Mouse (Mus musculus) CH12.LX (cell line): ENCODE results near the gene Ugt1a6a.

Experiments used
- CTCF ChIP-seq, 2 experiments: IDR thresholded peaks in 1 of 2; conservative IDR thresholded peaks in 1 of 2; 2 replicates each; pipeline ENCODE4 v1.5.1; 2011 to 2012; ENCODE audit warnings: low read depth in 2 of 2, low read length in 2 of 2, improper control_type of control experiment in 1 of 2, inconsistent platforms in 1 of 2, mild to moderate bottlenecking in 1 of 2, moderate library complexity in 1 of 2
- EP300 ChIP-seq: IDR thresholded peaks from 2 replicates; pipeline ENCODE4 v1.6.1; 2011; ENCODE audit warnings: low read length, improper control_type of control experiment
- JUND ChIP-seq: conservative IDR thresholded peaks from 2 replicates; pipeline ENCODE4 v1.6.1; 2011; ENCODE audit warnings: low read depth, low read length, improper control_type of control experiment
- POLR2A ChIP-seq: IDR thresholded peaks from 2 replicates; pipeline ENCODE4 v1.6.1; 2011; ENCODE audit warnings: low read depth, mild to moderate bottlenecking, improper control_type of control experiment, low read length
- ZKSCAN1 ChIP-seq: IDR thresholded peaks from 2 replicates; pipeline ENCODE4 v1.6.1; 2012; ENCODE audit warnings: low read depth, inconsistent platforms, low read length, improper control_type of control experiment, borderline replicate concordance
- ZNF384 ChIP-seq: IDR thresholded peaks from 2 replicates; pipeline ENCODE4 v1.6.1; 2012; ENCODE audit warnings: low read depth, low read length, improper control_type of control experiment, inconsistent platforms

DNA sequence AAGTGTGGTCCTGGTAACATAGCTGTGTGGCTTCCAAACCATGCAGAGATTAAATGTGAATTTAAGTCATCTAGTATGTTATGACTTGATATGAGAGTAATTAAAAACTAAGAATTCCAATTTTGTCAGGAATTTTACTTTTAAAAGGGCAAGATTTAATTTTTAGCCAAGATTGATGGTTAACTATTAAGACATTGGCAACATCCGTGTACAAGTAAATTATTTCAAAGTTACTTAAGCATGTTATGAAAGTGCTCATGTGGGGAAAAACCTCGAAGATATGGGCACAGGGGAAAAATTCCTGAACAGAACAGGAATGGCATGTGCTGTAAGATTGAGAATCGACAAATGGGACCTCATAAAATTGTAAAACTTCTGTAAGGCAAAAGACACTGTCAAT, 62.8 kb downstream of the Ugt1a6a start:
- TF ChIP-seq POLR2A (no peak), ZNF384 (no peak), EP300 (no peak), JUND (no peak), CTCF (conservative IDR thresholded peaks at IDR 0.05 in 1 of 2, IDR thresholded peaks at IDR 0.05 in 1 of 2; ENCODE audit: low read depth in 2 of 2, low read length in 2 of 2) (no peak), ZKSCAN1 (no peak)
